Mouse (Mus musculus) CH12.LX (cell line): ENCODE measurements around the gene Ednrb. TPM values are rescaled to one million over a fixed set of nuclear protein-coding genes. Genes with fewer than 3 reads are reported as not detected.

Experiments
- DNase-seq: peaks from one replicate; pipeline ENCODE4 v3.0.0-alpha.2; 2013; ENCODE audit errors: extremely low read depth
- H3K27ac ChIP-seq: 2 replicates; pipeline ENCODE4 v1.5.1; 2012; ENCODE audit warnings: low read depth, mild to moderate bottlenecking, control low read depth, moderate library complexity; ENCODE audit not compliant: insufficient read depth
- H3K27me3 ChIP-seq: replicated peaks from 2 replicates; pipeline ENCODE3; 2012; ENCODE audit warnings: inconsistent platforms
- H3K36me3 ChIP-seq, 2 experiments: replicated peaks in 1 of 2; 2 replicates each; pipeline versions ENCODE3 to v1.6.1; 2012; ENCODE audit warnings: inconsistent platforms in 1 of 2, low read length in 1 of 2, mild to moderate bottlenecking in 1 of 2, mixed read lengths in 1 of 2, moderate library complexity in 1 of 2; ENCODE audit not compliant: control insufficient read depth in 1 of 2, insufficient read depth in 1 of 2
- H3K4me1 ChIP-seq, 2 experiments: 2 replicates each; pipeline ENCODE4 v1.6.1; 2012; ENCODE audit warnings: inconsistent platforms in 1 of 2, moderate library complexity in 1 of 2; ENCODE audit not compliant: insufficient read depth in 2 of 2, control insufficient read depth in 1 of 2
- H3K4me2 ChIP-seq: 2 replicates; pipeline ENCODE4 v1.6.1; 2012; ENCODE audit warnings: low read depth, mild to moderate bottlenecking, control low read depth; ENCODE audit not compliant: poor library complexity, insufficient read depth, severe bottlenecking
- H3K4me3 ChIP-seq, 3 experiments: fragments of 150-350 bp in 1 of 3; sonication (generic) in 1 of 3; replicated peaks in 1 of 3; 2 replicates each; pipeline versions ENCODE3 to v1.5.1; 2011 to 2012; ENCODE audit warnings: low read depth in 2 of 3, low read length in 2 of 3, mild to moderate bottlenecking in 2 of 3, moderate library complexity in 2 of 3, control low read depth in 1 of 3, improper control_type of control experiment in 1 of 3, inconsistent platforms in 1 of 3, mixed read lengths in 1 of 3; ENCODE audit not compliant: poor library complexity in 1 of 3
- H3K79me2 ChIP-seq: replicated peaks from 2 replicates; pipeline ENCODE4 v1.6.1; 2012; ENCODE audit warnings: mild to moderate bottlenecking, moderate library complexity; ENCODE audit not compliant: control insufficient read depth, poor library complexity, insufficient read depth, severe bottlenecking; ENCODE audit errors: extremely low read depth
- H3K9ac ChIP-seq: 2 replicates; pipeline ENCODE4 v1.6.1; 2012; ENCODE audit warnings: low read depth, mild to moderate bottlenecking, control low read depth, moderate library complexity; ENCODE audit not compliant: insufficient read depth
- H3K9me3 ChIP-seq: replicated peaks from 2 replicates; pipeline ENCODE3; 2012; ENCODE audit warnings: low read length, inconsistent platforms, mixed read lengths
- CHD1 ChIP-seq: IDR thresholded peaks from 2 replicates; pipeline ENCODE4 v1.6.1; 2012; ENCODE audit warnings: low read depth, low read length, improper control_type of control experiment, inconsistent platforms
- CHD2 ChIP-seq: IDR thresholded peaks from 2 replicates; pipeline ENCODE4 v1.6.1; 2011; ENCODE audit warnings: low read length, improper control_type of control experiment
- CTCF ChIP-seq, 2 experiments: IDR thresholded peaks in 1 of 2; conservative IDR thresholded peaks in 1 of 2; 2 replicates each; pipeline ENCODE4 v1.5.1; 2011 to 2012; ENCODE audit warnings: low read depth in 2 of 2, low read length in 2 of 2, improper control_type of control experiment in 1 of 2, inconsistent platforms in 1 of 2, mild to moderate bottlenecking in 1 of 2, moderate library complexity in 1 of 2
- E2F4 ChIP-seq: IDR thresholded peaks from 2 replicates; pipeline ENCODE4 v1.6.1; 2011; ENCODE audit warnings: low read depth, low read length, improper control_type of control experiment; ENCODE audit not compliant: insufficient replicate concordance
- ELF1 ChIP-seq: IDR thresholded peaks from 2 replicates; pipeline ENCODE4 v1.6.1; 2014; ENCODE audit warnings: low read depth, mild to moderate bottlenecking, inconsistent platforms, low read length, improper control_type of control experiment
- GABPA ChIP-seq: IDR thresholded peaks from 2 replicates; pipeline ENCODE4 v1.6.1; 2012; ENCODE audit warnings: low read depth, low read length, improper control_type of control experiment, inconsistent platforms; ENCODE audit not compliant: insufficient replicate concordance
- JUN ChIP-seq: IDR thresholded peaks from 2 replicates; pipeline ENCODE4 v1.6.1; 2011; ENCODE audit warnings: low read depth, mild to moderate bottlenecking, low read length, improper control_type of control experiment, moderate library complexity; ENCODE audit not compliant: insufficient read depth
- JUND ChIP-seq: conservative IDR thresholded peaks from 2 replicates; pipeline ENCODE4 v1.6.1; 2011; ENCODE audit warnings: low read depth, low read length, improper control_type of control experiment
- MAFK ChIP-seq: IDR thresholded peaks from 2 replicates; pipeline ENCODE4 v1.6.1; 2011; ENCODE audit warnings: low read length, improper control_type of control experiment; ENCODE audit not compliant: insufficient replicate concordance
- MAZ ChIP-seq: IDR thresholded peaks from 2 replicates; pipeline ENCODE4 v1.6.1; 2012; ENCODE audit warnings: low read depth, mild to moderate bottlenecking, inconsistent platforms, low read length, improper control_type of control experiment, moderate library complexity
- MXI1 ChIP-seq: IDR thresholded peaks from 2 replicates; pipeline ENCODE4 v1.6.1; 2011; ENCODE audit warnings: mild to moderate bottlenecking, low read depth, low read length, improper control_type of control experiment
- MYC ChIP-seq: IDR thresholded peaks from 2 replicates; pipeline ENCODE4 v1.6.1; 2011; ENCODE audit warnings: low read depth, mild to moderate bottlenecking, improper control_type of control experiment, low read length
- NELFE ChIP-seq: IDR thresholded peaks from 2 replicates; pipeline ENCODE4 v1.6.1; 2011; ENCODE audit warnings: low read depth, low read length, improper control_type of control experiment
- POLR2A ChIP-seq: IDR thresholded peaks from 2 replicates; pipeline ENCODE4 v1.6.1; 2011; ENCODE audit warnings: low read depth, mild to moderate bottlenecking, improper control_type of control experiment, low read length
- RCOR1 ChIP-seq: conservative IDR thresholded peaks from 2 replicates; pipeline ENCODE4 v1.6.1; 2012; ENCODE audit warnings: low read depth, mild to moderate bottlenecking, inconsistent platforms, low read length, improper control_type of control experiment
- SIN3A ChIP-seq: IDR thresholded peaks from 2 replicates; pipeline ENCODE4 v1.6.1; 2012; ENCODE audit warnings: low read length, improper control_type of control experiment, inconsistent platforms
- SMC3 ChIP-seq: IDR thresholded peaks from 2 replicates; pipeline ENCODE4 v1.6.1; 2011; ENCODE audit warnings: low read depth, low read length, improper control_type of control experiment
- TBP ChIP-seq: conservative IDR thresholded peaks from 2 replicates; pipeline ENCODE4 v1.6.1; 2011; ENCODE audit warnings: low read depth, low read length, improper control_type of control experiment
- USF2 ChIP-seq: conservative IDR thresholded peaks from 2 replicates; pipeline ENCODE4 v1.6.1; 2011; ENCODE audit warnings: low read depth, low read length, improper control_type of control experiment
- ZC3H11A ChIP-seq: IDR thresholded peaks from 2 replicates; pipeline ENCODE4 v1.6.1; 2012; ENCODE audit warnings: low read depth, mild to moderate bottlenecking, inconsistent platforms, low read length, improper control_type of control experiment
- ZMIZ1 ChIP-seq: IDR thresholded peaks from 2 replicates; pipeline ENCODE4 v1.6.1; 2012; ENCODE audit warnings: low read depth, mild to moderate bottlenecking, inconsistent platforms, low read length, improper control_type of control experiment
- dilution Hi-C: fragments of 300-500 bp; cut with MboI; formaldehyde crosslinking; loops from 2 replicates; pipeline ENCODE4 v1.14.3; 2020; ENCODE audit warnings: low sequenced_read_pairs; ENCODE audit not compliant: extremely low pct_unique_long_range_greater_than_20kb, extremely low pct_ligation_motif_present
- in situ Hi-C: fragments of 300-500 bp; cut with MboI; formaldehyde crosslinking; loops from 3 replicates; pipeline ENCODE4 v1.14.3; 2019; ENCODE audit warnings: low sequenced_read_pairs, low pct_ligation_motif_present, low pct_unique_long_range_greater_than_20kb, mixed read lengths
- polyA plus RNA-seq: library from polyadenylated mRNA; unstranded; fragments of >175 nt; gene quantifications from 2 replicates; pipeline ENCODE4 v1.2.1, GENCODE M21; 2012; ENCODE audit warnings: low read depth; ENCODE audit not compliant: insufficient read length
- total RNA-seq, 2 experiments: library from RNA; depleted of rRNA; stranded (reverse); fragments of 300-350 nt in 1 of 2; fragments of >200 nt in 1 of 2; gene quantifications; 2 replicates each; pipeline ENCODE4 v1.2.3; 2012 to 2014

Ednrb gene
- total and polyA plus RNA-seq, 3 experiments = not detected

- dilution Hi-C loops = no loop called here
- TF ChIP-seq E2F4 (no peak), GABPA (no peak), JUN (no peak)
- Histone ChIP-seq H3K27ac (no peak overlapping the region), H3K79me2 (no peaks in the 10 kb centered on the region), H3K36me3 (no peaks in the 10 kb centered on the region), H3K9ac (no peak overlapping the region), H3K4me3 (no peak overlapping the region), H3K4me2 (no peak overlapping the region), H3K27me3 (no peaks in the 10 kb centered on the region), H3K9me3 (no peaks in the 10 kb centered on the region), H3K4me1 (no peaks in the 10 kb centered on the region; a peak in 1 of 4 replicates)
- no peak for DNase-seq
- in situ Hi-C loops = no loop called here
Measured at GRCm38 (mm10) chr14:103840436-103840835, 3.8 kb downstream of the Ednrb start.

GRCm38 (mm10) chr14:103838887-103839286 lies 5.3 kb downstream of the Ednrb start:
- no peaks in the 10 kb centered on the region for H3K27me3 ChIP-seq
- TF ChIP-seq ZMIZ1 = no peak
- TF ChIP-seq RCOR1 = no peak
- TF ChIP-seq CHD1 = no peak
- TF ChIP-seq MAFK = no peak
- TF ChIP-seq TBP = no peak
- TF ChIP-seq CTCF (conservative IDR thresholded peaks at IDR 0.05 in 1 of 2, IDR thresholded peaks at IDR 0.05 in 1 of 2; ENCODE audit: low read depth in 2 of 2, low read length in 2 of 2) = no peak
- TF ChIP-seq USF2 = no peak
- no peak for TF ChIP-seq MYC
- no peak for TF ChIP-seq SIN3A
- TF ChIP-seq SMC3 = no peak
- no peak for TF ChIP-seq MXI1
- TF ChIP-seq MAZ = no peak
- H3K79me2 ChIP-seq = no peaks in the 10 kb centered on the region
- H3K27ac ChIP-seq = no peak overlapping the region
- H3K4me2 ChIP-seq = no peak overlapping the region
- H3K4me1 ChIP-seq = no peaks in the 10 kb centered on the region
- no peaks in the 10 kb centered on the region for H3K36me3 ChIP-seq
- no peaks in the 10 kb centered on the region for H3K9me3 ChIP-seq
- no peak overlapping the region for H3K9ac ChIP-seq
- DNase-seq = no peak
- in situ Hi-C loops (no loop called here), dilution Hi-C loops (no loop called here)
- H3K4me3 ChIP-seq = no peak overlapping the region

GRCm38 (mm10) chr14:103834589-103834988 lies 9.6 kb downstream of the Ednrb start:
- Histone ChIP-seq H3K79me2 (no peaks in the 10 kb centered on the region), H3K9me3 (no peaks in the 10 kb centered on the region), H3K4me1 (no peaks in the 10 kb centered on the region; a peak in 1 of 4 replicates), H3K4me3 (no peak overlapping the region), H3K9ac (no peak overlapping the region), H3K27me3 (no peaks in the 10 kb centered on the region), H3K27ac (no peak overlapping the region), H3K36me3 (no peaks in the 10 kb centered on the region), H3K4me2 (no peak overlapping the region)
- dilution Hi-C loops = no loop called here
- in situ Hi-C loops = no loop called here
- DNase-seq = no peak
- no peak for TF ChIP-seq JUND
- TF ChIP-seq POLR2A = no peak
- TF ChIP-seq JUN = no peak
- TF ChIP-seq ZC3H11A = no peak
- TF ChIP-seq SIN3A = no peak
- no peak for TF ChIP-seq CHD2
- TF ChIP-seq ELF1 = no peak
- TF ChIP-seq MAZ = no peak
- TF ChIP-seq MYC = no peak
- no peak for TF ChIP-seq TBP
- no peak for TF ChIP-seq NELFE
